Mouse (Mus musculus) forebrain, embryonic 14.5 days (tissue): ENCODE results near the gene Pex7. TPM values are rescaled to one million over a fixed set of nuclear protein-coding genes. Genes with fewer than 3 reads are reported as not detected.
"Not testable (repeated sequence)": the region's sequence is repeated elsewhere in the genome, so short reads cannot be mapped to it uniquely, and the experiment has no call there.

Experiments
- ATAC-seq: fragments of 200-750 bp; cut with Nextera tagmentation; 2 replicates; pipeline ENCODE4 v1.8.0; 2017; ENCODE audit warnings: mild to moderate bottlenecking, moderate library complexity
- DNase-seq: peaks from one replicate; pipeline ENCODE4 v3.0.0-alpha.2; 2015; ENCODE audit warnings: low spot score
- H3K27ac ChIP-seq: fragments of 300-500 bp; sonication (generic); 2 replicates; pipeline ENCODE4 v1.5.1; 2014; ENCODE audit warnings: low read depth, mild to moderate bottlenecking, control low read depth, low read length, moderate library complexity
- H3K27me3 ChIP-seq: fragments of 300-500 bp; sonication (generic); replicated peaks from 2 replicates; pipeline ENCODE4 v1.6.1; 2014; ENCODE audit warnings: low read length, control low read depth, mixed read lengths; ENCODE audit not compliant: control insufficient read depth, insufficient read depth
- H3K36me3 ChIP-seq: fragments of 300-500 bp; sonication (generic); 2 replicates; pipeline ENCODE4 v1.6.1; 2014; ENCODE audit warnings: low read length, control low read depth; ENCODE audit not compliant: control insufficient read depth, insufficient read depth
- H3K4me1 ChIP-seq: fragments of 300-500 bp; sonication (generic); 2 replicates; pipeline ENCODE4 v1.6.1; 2014; ENCODE audit warnings: antibody characterized with exemption, low read length, control low read depth; ENCODE audit not compliant: control insufficient read depth, insufficient read depth
- H3K4me2 ChIP-seq: fragments of 300-500 bp; sonication (generic); 2 replicates; pipeline ENCODE4 v1.6.1; 2014; ENCODE audit warnings: mild to moderate bottlenecking, control low read depth, low read length
- H3K4me3 ChIP-seq: fragments of 300-500 bp; sonication (generic); 2 replicates; pipeline ENCODE4 v1.5.1; 2014; ENCODE audit warnings: low read depth, low read length, control low read depth
- H3K9ac ChIP-seq: fragments of 300-500 bp; sonication (generic); 2 replicates; pipeline ENCODE4 v1.6.1; 2014; ENCODE audit warnings: mild to moderate bottlenecking, low read length, control low read depth, moderate library complexity
- H3K9me3 ChIP-seq: fragments of 300-500 bp; sonication (generic); replicated peaks from 2 replicates; pipeline ENCODE4 v1.6.1; 2016; ENCODE audit warnings: low read length, control low read depth, mixed read lengths; ENCODE audit not compliant: control insufficient read depth
- WGBS: fragments of 180-500 bp; shearing (Covaris S2); extraction: QIAGEN DNeasy Blood & Tissue Kit; methylation state at CpG from one replicate; pipeline ENCODE4 v1.1.7; 2014; 5-methylcytosine and 5-hydroxymethylcytosine counted together
- polyA plus RNA-seq: library from polyadenylated mRNA; unstranded; fragments of >200 nt; fragmentation: Nextera tagmentation; extraction: Ambion mirVana; gene quantifications from 2 replicates; pipeline ENCODE4 v1.2.1, GENCODE M21; 2014

The Pex7 gene
- polyA plus RNA-seq, 1 experiment from 2014 or later: 29.8 TPM

DNA sequence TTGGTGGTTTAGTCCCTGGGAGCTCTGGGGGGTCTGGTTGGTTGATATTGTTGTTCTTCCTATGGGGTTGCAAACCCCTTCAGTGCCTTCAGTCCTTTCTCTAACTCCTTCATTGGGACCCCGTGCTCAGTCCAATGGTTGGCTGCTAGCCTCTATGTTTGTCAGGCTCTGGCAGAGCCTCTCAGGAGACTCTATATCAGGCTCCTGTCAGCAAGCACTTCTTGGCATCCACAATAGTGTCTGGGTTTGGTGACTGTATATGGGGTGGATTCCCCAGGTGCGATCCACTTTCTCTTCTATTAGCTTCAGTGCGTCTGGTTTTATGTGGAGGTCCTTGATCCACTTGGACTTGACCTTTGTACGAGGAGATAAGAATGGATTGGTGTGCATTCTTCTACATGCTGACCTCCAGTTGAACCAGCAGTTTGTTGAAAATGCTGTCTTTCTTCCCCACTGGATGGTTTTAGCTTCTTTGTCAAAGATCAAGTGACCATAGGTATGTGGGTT is 19.0 kb upstream of the Pex7 start:
- not testable (repeated sequence) for ATAC-seq, H3K36me3 ChIP-seq
- 89% methylated on average over 4 of the region's 4 CpGs for WGBS

DNA sequence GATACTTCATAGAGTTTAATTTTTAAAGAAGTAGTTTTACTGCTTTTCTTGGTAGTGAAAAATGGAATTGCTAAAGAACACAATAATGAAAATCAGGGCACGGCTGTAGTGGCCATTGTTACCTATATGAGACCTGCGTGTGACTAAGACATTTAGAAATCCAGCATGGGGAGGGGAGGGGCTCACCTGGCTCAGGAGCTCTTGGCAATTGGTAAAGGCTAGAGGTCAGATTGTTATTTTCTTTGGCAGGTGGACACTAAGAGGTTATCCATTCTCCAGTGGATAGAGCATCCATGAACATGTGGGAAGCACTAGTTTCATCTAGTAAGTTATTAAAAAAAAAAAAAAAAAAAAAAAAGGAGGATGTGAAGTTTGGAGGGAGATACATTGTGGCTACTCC is 16.8 kb upstream of the Pex7 start:
- H3K4me2 ChIP-seq: no peak overlapping the region
- no peak overlapping the region for H3K9ac ChIP-seq
- DNase-seq (no peak), ATAC-seq (no peak)
- H3K4me3 ChIP-seq: no peak overlapping the region
- H3K27ac ChIP-seq: no peak overlapping the region
- no peaks in the 10 kb centered on the region for H3K4me1 ChIP-seq
- H3K27me3 ChIP-seq: no peaks in the 10 kb centered on the region
- no peaks in the 10 kb centered on the region for H3K36me3 ChIP-seq
- H3K9me3 ChIP-seq: no peaks in the 10 kb centered on the region
- WGBS: 82% methylated on average over 2 of the region's 2 CpGs

More for the DNA sequence above, 19.0 kb upstream of the Pex7 start:
- not testable (repeated sequence) for H3K27me3 ChIP-seq, H3K4me3 ChIP-seq, H3K4me2 ChIP-seq, DNase-seq, H3K27ac ChIP-seq, H3K9ac ChIP-seq, H3K4me1 ChIP-seq, H3K9me3 ChIP-seq

DNA sequence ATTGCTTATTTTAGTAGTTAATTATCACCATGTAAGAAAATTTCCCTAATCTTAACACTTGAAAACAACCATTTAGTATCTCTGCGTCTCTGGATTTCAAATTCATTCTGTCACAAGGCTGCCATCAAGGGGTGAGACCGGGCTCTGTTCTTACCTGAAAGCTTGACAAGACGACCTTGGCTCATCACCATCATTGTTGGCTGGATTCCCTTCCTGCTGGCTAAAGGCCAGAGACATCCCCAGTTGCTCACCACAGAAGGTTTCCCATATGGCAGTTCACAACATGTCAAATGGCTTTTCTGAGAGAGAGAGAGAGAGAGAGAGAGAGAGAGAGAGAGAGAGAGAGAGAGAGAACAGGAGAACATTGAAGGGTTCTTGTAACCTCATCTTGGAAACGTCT is 14.9 kb upstream of the Pex7 start:
- 40% methylated on average over 4 of the region's 4 CpGs for WGBS
- H3K36me3 ChIP-seq: no peaks in the 10 kb centered on the region
- H3K4me1 ChIP-seq: no peaks in the 10 kb centered on the region
- H3K27ac ChIP-seq: no peak overlapping the region
- ATAC-seq: peak; percentile 82
- H3K9ac ChIP-seq: no peak overlapping the region
- H3K27me3 ChIP-seq: no peaks in the 10 kb centered on the region
- DNase-seq: peak; percentile 82
- H3K4me2 ChIP-seq: no peak overlapping the region
- H3K9me3 ChIP-seq: no peaks in the 10 kb centered on the region
- no peak overlapping the region for H3K4me3 ChIP-seq

DNA sequence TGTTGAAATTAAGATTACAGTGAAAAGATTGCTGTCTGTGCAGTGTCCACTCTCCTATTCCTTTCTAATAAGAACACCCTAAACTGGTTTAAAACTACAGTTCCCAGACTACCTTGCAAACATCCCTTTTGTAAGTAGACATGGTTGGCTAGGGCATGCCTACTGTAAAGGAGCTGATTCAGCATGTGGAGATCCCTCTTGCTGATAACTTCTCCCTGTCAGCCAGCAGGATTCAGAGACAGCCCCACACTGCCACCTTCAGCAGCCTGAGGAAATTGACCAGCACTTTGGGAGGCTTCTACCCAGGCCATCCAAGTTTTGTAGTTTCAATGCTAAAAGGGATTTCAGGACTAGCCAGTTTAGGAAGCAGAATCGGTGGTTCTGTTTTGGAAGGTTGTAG is 7.8 kb upstream of the Pex7 start:
- no peaks in the 10 kb centered on the region for H3K36me3 ChIP-seq
- no peak overlapping the region for H3K4me2 ChIP-seq
- DNase-seq (peak; percentile 60), ATAC-seq (peak; percentile 58; the same call in 1 of the 2 replicates)
- no peaks in the 10 kb centered on the region for H3K4me1 ChIP-seq
- no peak overlapping the region for H3K9ac ChIP-seq
- H3K27me3 ChIP-seq: no peaks in the 10 kb centered on the region
- 49% methylated on average over 1 of the region's 1 CpGs for whole genome bisulfite sequencing
- no peaks in the 10 kb centered on the region for H3K9me3 ChIP-seq
- H3K4me3 ChIP-seq: no peak overlapping the region
- no peak overlapping the region for H3K27ac ChIP-seq

DNA sequence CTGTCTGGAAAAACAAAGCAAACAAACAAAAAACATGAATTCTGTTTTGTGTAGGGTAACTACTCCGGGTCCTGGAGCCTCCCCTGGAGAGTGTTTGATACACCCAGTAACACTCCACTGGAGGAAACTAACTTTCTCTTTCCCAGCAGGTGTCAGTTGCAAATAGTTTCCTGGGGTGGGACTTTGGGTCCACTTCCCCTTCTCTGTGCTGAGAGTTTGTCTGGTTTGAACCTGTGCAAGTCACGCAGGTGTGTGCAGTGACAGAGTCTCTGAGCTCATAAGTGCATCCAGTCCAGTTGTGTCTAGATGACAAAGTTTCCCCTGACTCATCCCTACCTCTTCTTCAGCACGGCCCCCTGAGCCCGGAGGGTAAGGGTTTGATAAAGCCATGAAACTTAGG is 6.3 kb upstream of the Pex7 start:
- H3K4me1 ChIP-seq: no peaks in the 10 kb centered on the region
- ATAC-seq: no peak
- no peaks in the 10 kb centered on the region for H3K27me3 ChIP-seq
- 85% methylated on average over 4 of the region's 4 CpGs for WGBS
- no peak overlapping the region for H3K4me2 ChIP-seq
- DNase-seq: no peak
- no peaks in the 10 kb centered on the region for H3K9me3 ChIP-seq
- no peak overlapping the region for H3K27ac ChIP-seq
- H3K4me3 ChIP-seq: no peak overlapping the region
- no peaks in the 10 kb centered on the region for H3K36me3 ChIP-seq
- no peak overlapping the region for H3K9ac ChIP-seq

DNA sequence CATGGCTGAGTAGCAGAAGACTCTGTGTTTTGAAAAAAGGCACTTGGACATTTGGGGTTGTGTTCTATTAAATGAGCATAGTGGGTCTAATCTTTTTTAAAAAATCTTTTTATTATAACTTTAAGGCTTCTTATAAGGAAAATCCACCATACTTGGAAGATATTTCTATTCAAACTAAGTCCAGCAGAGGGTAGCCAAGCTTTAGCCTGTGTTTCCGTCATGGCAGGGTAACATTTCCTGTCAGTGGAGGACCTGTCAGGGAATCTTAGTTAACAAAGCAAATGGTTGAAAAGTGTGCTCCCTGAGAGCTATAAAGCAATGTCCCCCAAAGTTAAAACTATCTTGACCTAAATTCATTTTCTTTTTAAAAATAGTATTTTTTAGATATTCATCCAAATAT is 4.1 kb upstream of the Pex7 start:
- no peak overlapping the region for H3K4me2 ChIP-seq
- no peak for ATAC-seq
- no peaks in the 10 kb centered on the region for H3K4me1 ChIP-seq
- WGBS: 40% methylated on average over 1 of the region's 1 CpGs
- H3K27ac ChIP-seq: no peak overlapping the region
- H3K4me3 ChIP-seq: no peak overlapping the region
- H3K36me3 ChIP-seq: no peaks in the 10 kb centered on the region
- H3K9me3 ChIP-seq: no peaks in the 10 kb centered on the region
- no peak overlapping the region for H3K9ac ChIP-seq
- peak; percentile 46 for DNase-seq
- H3K27me3 ChIP-seq: no peaks in the 10 kb centered on the region

DNA sequence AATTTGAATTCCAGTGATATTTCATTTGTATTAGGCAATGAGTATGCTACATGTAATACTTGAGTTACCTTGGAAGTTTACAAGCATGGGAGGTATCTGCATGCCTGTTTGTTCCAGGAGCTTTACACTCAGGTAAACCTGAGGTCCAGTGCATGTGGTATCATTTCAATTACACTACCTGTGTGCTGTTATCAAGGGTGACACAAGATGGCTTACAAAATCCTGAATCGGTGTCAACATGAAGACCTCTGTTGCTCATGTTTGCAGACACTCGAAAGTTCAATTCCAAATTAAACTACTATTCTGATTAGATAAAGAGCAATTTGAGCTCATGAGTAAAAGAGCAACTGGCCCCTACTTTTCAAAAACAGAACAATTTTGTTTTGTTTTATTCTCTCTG is 3.0 kb upstream of the Pex7 start:
- DNase-seq (no peak), ATAC-seq (no peak)
- H3K9me3 ChIP-seq: no peaks in the 10 kb centered on the region
- H3K9ac ChIP-seq: no peak overlapping the region
- no peaks in the 10 kb centered on the region for H3K4me1 ChIP-seq
- no peaks in the 10 kb centered on the region for H3K36me3 ChIP-seq
- H3K4me3 ChIP-seq: no peak overlapping the region
- no peak overlapping the region for H3K27ac ChIP-seq
- 81% methylated on average over 2 of the region's 2 CpGs for WGBS
- no peaks in the 10 kb centered on the region for H3K27me3 ChIP-seq
- H3K4me2 ChIP-seq: no peak overlapping the region

DNA sequence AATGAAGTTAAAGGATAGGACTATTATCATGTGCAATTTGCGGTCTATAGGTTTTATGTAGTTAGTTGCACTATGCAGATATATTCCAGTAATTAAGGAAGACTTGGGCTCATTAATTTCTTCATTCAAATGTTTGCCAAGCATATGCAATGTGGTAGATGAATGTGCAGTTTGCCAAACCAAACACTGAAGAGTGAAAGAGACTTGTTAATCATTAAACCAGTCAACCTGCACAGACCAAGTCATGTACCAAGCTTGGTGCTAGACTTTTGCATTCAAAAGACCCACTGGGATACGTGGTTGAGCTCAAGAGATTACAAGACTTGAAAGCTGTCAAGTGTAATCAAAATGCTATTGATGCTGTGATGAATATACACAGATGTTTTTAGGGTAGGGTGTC is 587 bp upstream of the Pex7 start:
- no peak overlapping the region for H3K4me3 ChIP-seq
- H3K27ac ChIP-seq: no peak overlapping the region
- no peaks in the 10 kb centered on the region for H3K9me3 ChIP-seq
- no peak overlapping the region for H3K9ac ChIP-seq
- no peak for DNase-seq
- ATAC-seq: no peak
- H3K4me2 ChIP-seq: no peak overlapping the region
- H3K27me3 ChIP-seq: no peaks in the 10 kb centered on the region
- 79% methylated on average over 2 of the region's 2 CpGs for WGBS
- no peaks in the 10 kb centered on the region for H3K4me1 ChIP-seq
- H3K36me3 ChIP-seq: no peaks in the 10 kb centered on the region

DNA sequence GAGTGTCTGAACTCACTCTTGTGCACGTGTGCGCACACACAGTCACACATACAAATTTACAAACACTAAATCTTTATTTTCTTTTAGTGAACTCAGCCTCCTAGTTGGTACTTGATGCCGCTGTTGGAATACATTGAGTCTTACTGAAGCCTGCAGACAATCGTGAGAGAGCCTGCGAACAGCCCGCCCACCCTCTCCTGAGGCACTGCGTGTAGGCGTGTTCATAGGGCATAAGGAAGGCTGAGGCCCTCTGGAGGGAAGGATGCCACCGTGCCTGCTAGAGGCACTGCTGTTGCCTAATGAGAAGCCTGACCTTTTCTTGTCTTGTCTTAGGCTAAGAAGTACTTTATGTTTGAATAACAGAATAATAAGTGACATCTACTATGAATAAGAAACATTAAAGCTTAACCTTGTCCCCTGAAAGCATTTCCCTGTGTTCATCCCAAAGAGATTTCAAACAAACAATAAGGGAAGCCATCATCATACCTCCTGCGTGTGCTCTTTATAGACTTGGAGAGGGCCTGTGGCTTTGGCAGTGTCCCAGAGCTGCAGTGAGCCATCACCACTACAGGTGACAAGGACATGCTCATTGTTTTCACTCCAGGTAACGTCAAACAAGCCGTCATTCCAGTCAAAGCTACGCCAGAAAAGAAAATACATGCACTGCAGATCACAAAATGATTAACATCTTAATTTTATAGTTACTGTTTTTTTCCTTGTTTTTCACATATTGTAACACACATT is 3.2 kb downstream of the Pex7 start:
- Histone ChIP-seq H3K4me2 (no peak overlapping the region), H3K9ac (no peak overlapping the region), H3K9me3 (no peaks in the 10 kb centered on the region), H3K4me1 (no peaks in the 10 kb centered on the region), H3K36me3 (no peaks in the 10 kb centered on the region), H3K4me3 (no peak overlapping the region), H3K27ac (no peak overlapping the region), H3K27me3 (no peaks in the 10 kb centered on the region)
- no peak for ATAC-seq
- DNase-seq: no peak
- WGBS: 82% methylated on average over 13 of the region's 13 CpGs
